Mouse (Mus musculus) hindbrain, postnatal 0 days (tissue): ENCODE measurements around the gene Ranbp17. TPM values are rescaled to one million over a fixed set of nuclear protein-coding genes. Genes with fewer than 3 reads are reported as not detected.

Experiments
- ATAC-seq: fragments of 200-750 bp; cut with Nextera tagmentation; 2 replicates; pipeline ENCODE4 v1.8.0; 2017; ENCODE audit warnings: mild to moderate bottlenecking, moderate TSS enrichment, moderate library complexity
- DNase-seq: peaks from one replicate; pipeline ENCODE4 v3.0.0-alpha.2; 2015; ENCODE audit warnings: low spot score
- H3K27ac ChIP-seq: fragments of 300-500 bp; sonication (generic); 2 replicates; pipeline ENCODE4 v1.5.1; 2014; ENCODE audit warnings: mild to moderate bottlenecking
- H3K27me3 ChIP-seq: fragments of 300-500 bp; sonication (generic); 2 replicates; pipeline ENCODE4 v1.6.1; 2014; ENCODE audit warnings: low read length, mixed read lengths; ENCODE audit not compliant: insufficient read depth
- H3K36me3 ChIP-seq: fragments of 300-500 bp; sonication (generic); 2 replicates; pipeline ENCODE4 v1.6.1; 2014; ENCODE audit warnings: low read length, mixed read lengths; ENCODE audit not compliant: insufficient read depth
- H3K4me1 ChIP-seq: fragments of 300-500 bp; sonication (generic); 2 replicates; pipeline ENCODE4 v1.6.1; 2014; ENCODE audit warnings: antibody characterized with exemption, low read length, mixed read lengths; ENCODE audit not compliant: insufficient read depth
- H3K4me2 ChIP-seq: fragments of 300-500 bp; sonication (generic); 2 replicates; pipeline ENCODE4 v1.6.1; 2014; ENCODE audit warnings: low read depth, mild to moderate bottlenecking, low read length, moderate library complexity, mixed read lengths
- H3K4me3 ChIP-seq: fragments of 300-500 bp; sonication (generic); 2 replicates; pipeline ENCODE4 v1.5.1; 2014; ENCODE audit warnings: low read length
- H3K9ac ChIP-seq: fragments of 300-500 bp; sonication (generic); replicated peaks from 2 replicates; pipeline ENCODE4 v1.6.1; 2014; ENCODE audit warnings: mild to moderate bottlenecking, low read length, moderate library complexity, mixed read lengths
- H3K9me3 ChIP-seq: fragments of 300-500 bp; sonication (generic); 2 replicates; pipeline ENCODE4 v1.6.1; 2016; ENCODE audit warnings: low read length, mixed read lengths
- CTCF ChIP-seq: IDR thresholded peaks from 2 replicates; pipeline ENCODE4 v1.5.1; 2016; ENCODE audit warnings: antibody characterized with exemption, control low read depth, low read depth
- WGBS: fragments of 180-500 bp; shearing (Covaris S2); extraction: QIAGEN DNeasy Blood & Tissue Kit; methylation state at CpG from one replicate; pipeline ENCODE4 v1.1.7; 2014; 5-methylcytosine and 5-hydroxymethylcytosine counted together
- polyA plus RNA-seq: library from polyadenylated mRNA; unstranded; fragments of >200 nt; fragmentation: Nextera tagmentation; extraction: Ambion mirVana; gene quantifications from 2 replicates; pipeline ENCODE4 v1.2.1, GENCODE M21; 2015
- total RNA-seq: library from RNA; depleted of rRNA; stranded (reverse); fragments of >200 nt; gene quantifications from 2 replicates; pipeline ENCODE4 v1.2.3, GENCODE M21; 2014; rRNA removed

Gene Ranbp17
- total and polyA plus RNA-seq, 2 experiments from 2014 or later = 6.5 to 10.0 TPM

DNA sequence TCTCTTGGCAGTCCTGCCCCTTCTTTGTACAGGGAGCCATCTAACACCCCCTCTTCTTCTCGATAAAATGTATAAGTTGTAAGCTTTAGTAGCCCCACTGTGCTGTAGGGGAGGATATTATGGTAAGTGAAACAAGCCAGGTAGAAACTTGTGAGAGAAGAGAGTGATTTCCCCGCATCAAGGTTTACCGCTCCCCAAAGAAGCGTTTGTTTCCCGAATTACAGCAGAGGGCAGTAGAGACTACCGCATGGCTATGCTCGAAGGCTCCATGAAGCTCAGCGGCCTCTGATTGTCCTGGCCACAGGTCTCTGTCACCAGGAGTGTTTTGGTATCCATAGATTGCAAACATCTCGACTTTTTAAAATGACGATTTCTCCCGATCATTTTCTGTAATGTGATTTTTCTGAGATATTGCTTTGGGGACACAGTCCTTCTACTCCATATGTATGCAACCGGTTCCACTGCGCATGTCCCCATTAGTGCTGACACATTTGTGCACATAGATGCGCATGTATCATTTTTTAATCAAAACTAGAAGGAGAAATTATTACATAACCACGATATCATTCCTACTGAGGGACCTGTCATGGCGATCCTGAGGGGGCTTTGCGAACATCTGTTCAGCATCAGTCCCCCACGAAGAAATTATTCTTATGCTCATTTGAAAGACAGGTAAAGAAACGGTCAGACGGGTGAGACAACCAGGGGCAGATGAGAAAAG is 336.9 kb downstream of the Ranbp17 start:
- Histone ChIP-seq H3K4me1 (no peaks in the 10 kb centered on the region), H3K27me3 (no peaks in the 10 kb centered on the region), H3K4me3 (no peak overlapping the region), H3K9me3 (no peaks in the 10 kb centered on the region), H3K9ac (no peak overlapping the region), H3K27ac (no peak overlapping the region), H3K4me2 (no peak overlapping the region), H3K36me3 (no peaks in the 10 kb centered on the region)
- peak; percentile 91 for TF ChIP-seq CTCF
- peak; percentile 89 for DNase-seq
- WGBS = 29% methylated on average over 20 of the region's 20 CpGs
- peak; percentile 80 for ATAC-seq

GRCm38 (mm10) chr11:33175768-33176167 is 337.8 kb downstream of the Ranbp17 start:
- Histone ChIP-seq H3K27ac (no peak overlapping the region), H3K27me3 (no peaks in the 10 kb centered on the region), H3K4me3 (no peak overlapping the region), H3K4me2 (no peak overlapping the region), H3K4me1 (no peaks in the 10 kb centered on the region), H3K9ac (no peak overlapping the region), H3K36me3 (no peaks in the 10 kb centered on the region), H3K9me3 (no peaks in the 10 kb centered on the region)
- no peak for TF ChIP-seq CTCF
- ATAC-seq = peak; percentile 45; the same call in 1 of the 2 replicates
- DNase-seq = no peak
- WGBS = 73% methylated on average over 2 of the region's 3 CpGs

DNA sequence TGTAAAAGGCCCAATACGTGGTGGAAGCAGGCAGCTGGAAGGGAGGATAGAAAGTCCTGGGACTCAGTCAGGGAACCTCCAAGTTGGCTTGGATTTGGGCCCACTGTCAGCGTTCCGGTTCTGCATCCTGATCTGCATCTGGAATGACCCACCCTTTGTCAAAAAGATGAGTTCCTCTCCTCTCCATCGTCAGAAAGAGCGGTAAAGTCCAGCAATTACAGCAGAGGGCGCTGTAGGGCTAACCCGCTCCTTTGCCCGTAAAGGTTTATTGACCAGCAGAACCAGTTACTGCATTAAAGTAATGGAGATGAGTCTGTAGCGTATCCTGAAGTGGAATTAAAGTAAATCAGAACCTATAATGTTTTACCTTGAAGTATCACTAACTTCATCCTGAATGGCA is 343.1 kb downstream of the Ranbp17 start:
- H3K9ac ChIP-seq = no peak overlapping the region
- DNase-seq (peak; percentile 59), ATAC-seq (no peak)
- H3K4me2 ChIP-seq = no peak overlapping the region
- no peaks in the 10 kb centered on the region for H3K9me3 ChIP-seq
- no peaks in the 10 kb centered on the region for H3K36me3 ChIP-seq
- H3K4me1 ChIP-seq = no peaks in the 10 kb centered on the region
- 14% methylated on average over 9 of the region's 9 CpGs for WGBS
- H3K27me3 ChIP-seq = no peaks in the 10 kb centered on the region
- no peak overlapping the region for H3K27ac ChIP-seq
- peak; percentile 79 for TF ChIP-seq CTCF
- no peak overlapping the region for H3K4me3 ChIP-seq

GRCm38 (mm10) chr11:33162998-33163506 is 350.5 kb downstream of the Ranbp17 start, which contains the start of gene Npm1:
TSS of gene Npm1 (minus strand) at chr11:33163206.
- ATAC-seq = peak; percentile 98
- Histone ChIP-seq H3K4me3 (peak within 1 kb of the TSS; percentile 96), H3K27ac (peak within 1 kb of the TSS; percentile 93), H3K4me1 (peaks cover 8% of the 10 kb centered on the region), H3K36me3 (0 out of 2 replicates have a peak, but pooled peaks cover 15% of the 10 kb centered on the region), H3K9ac (peak within 1 kb of the TSS; percentile 90), H3K9me3 (no peaks in the 10 kb centered on the region), H3K4me2 (peak within 1 kb of the TSS; percentile 93), H3K27me3 (no peaks in the 10 kb centered on the region)
- no peak for TF ChIP-seq CTCF
- peak; percentile 100 for DNase-seq
- 4% methylated on average over 49 of the region's 49 CpGs for WGBS

DNA sequence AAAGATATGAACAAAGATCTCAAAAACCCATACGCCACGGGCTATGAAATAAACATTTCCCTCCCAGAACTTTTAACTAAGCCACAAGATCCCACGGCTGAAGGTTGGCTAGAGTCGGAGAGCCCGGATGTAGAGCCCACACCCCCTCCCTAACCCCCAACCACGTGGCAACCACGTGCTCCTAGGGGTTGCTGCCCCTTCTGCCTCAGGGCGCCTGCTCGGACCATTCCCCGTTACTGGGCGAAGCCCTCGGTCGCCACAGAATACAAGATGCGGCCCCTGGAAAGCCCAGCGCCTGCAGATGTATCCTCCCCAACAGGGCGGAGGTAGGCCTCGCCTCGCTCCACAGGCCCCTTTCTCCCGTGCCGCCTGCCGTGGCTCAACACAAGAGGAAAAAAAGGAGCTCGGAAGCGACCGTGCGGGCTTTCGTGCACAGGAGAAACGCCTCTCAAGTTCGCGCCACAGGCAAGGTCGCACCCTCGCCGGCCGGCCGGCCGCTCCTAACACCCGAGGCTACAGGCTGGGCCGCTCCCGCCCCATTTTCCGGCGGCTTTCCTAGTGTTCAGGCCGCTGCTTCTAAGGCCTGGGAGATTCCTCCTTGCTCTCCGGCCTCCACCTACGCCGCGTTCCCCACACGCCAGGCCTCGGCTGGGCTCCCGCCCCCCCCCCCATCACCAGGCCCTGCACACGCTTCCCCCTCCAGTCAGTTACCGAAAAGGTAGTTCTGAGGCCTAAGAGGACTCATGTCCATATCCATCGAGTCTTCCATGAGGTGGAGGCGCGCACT is 351.1 kb downstream of the Ranbp17 start:
- H3K9ac ChIP-seq = peak overlapping the region; percentile 90
- 3% methylated on average over 50 of the region's 53 CpGs for WGBS
- no peak for TF ChIP-seq CTCF
- no peaks in the 10 kb centered on the region for H3K9me3 ChIP-seq
- no peaks in the 10 kb centered on the region for H3K27me3 ChIP-seq
- H3K27ac ChIP-seq = peak overlapping the region; percentile 91
- ATAC-seq (peak; percentile 78), DNase-seq (peak; percentile 86)
- H3K4me2 ChIP-seq = peak overlapping the region; percentile 93
- H3K36me3 ChIP-seq = peaks cover 17% of the 10 kb centered on the region; the same call in 1 of the 2 replicates
- H3K4me3 ChIP-seq = peak overlapping the region; percentile 96
- peaks cover 8% of the 10 kb centered on the region for H3K4me1 ChIP-seq

Other genes starting within 250 kb of the Ranbp17 start
- not detected in 2 replicates for gene Gm12117, start 237.0 kb downstream of the Ranbp17 start, total RNA-seq
- gene Gm12117, start 237.0 kb downstream of the Ranbp17 start, polyA plus RNA-seq = not detected in 2 replicates
- gene Gabrp, start 65.2 kb upstream of the Ranbp17 start, total RNA-seq = 0.10 TPM in 1 of 2 replicates, not detected in the other
- not detected in 2 replicates for gene Gabrp, start 65.2 kb upstream of the Ranbp17 start, polyA plus RNA-seq
- gene D130052B06Rik, start 85.6 kb upstream of the Ranbp17 start, total RNA-seq = not detected in 2 replicates
- not detected in 2 replicates for gene D130052B06Rik, start 85.6 kb upstream of the Ranbp17 start, polyA plus RNA-seq